Mouse (Mus musculus) CH12.LX (cell line): Measurements from ENCODE around the gene Nemp2.

Experiments used
- CHD1 ChIP-seq: IDR thresholded peaks from 2 replicates; pipeline ENCODE4 v1.6.1; 2012; ENCODE audit warnings: low read depth, low read length, improper control_type of control experiment, inconsistent platforms
- CTCF ChIP-seq, 2 experiments: IDR thresholded peaks in 1 of 2; conservative IDR thresholded peaks in 1 of 2; 2 replicates each; pipeline ENCODE4 v1.5.1; 2011 to 2012; ENCODE audit warnings: low read depth in 2 of 2, low read length in 2 of 2, improper control_type of control experiment in 1 of 2, inconsistent platforms in 1 of 2, mild to moderate bottlenecking in 1 of 2, moderate library complexity in 1 of 2
- E2F4 ChIP-seq: IDR thresholded peaks from 2 replicates; pipeline ENCODE4 v1.6.1; 2011; ENCODE audit warnings: low read depth, low read length, improper control_type of control experiment; ENCODE audit not compliant: insufficient replicate concordance
- GABPA ChIP-seq: IDR thresholded peaks from 2 replicates; pipeline ENCODE4 v1.6.1; 2012; ENCODE audit warnings: low read depth, low read length, improper control_type of control experiment, inconsistent platforms; ENCODE audit not compliant: insufficient replicate concordance
- MEF2A ChIP-seq: IDR thresholded peaks from 2 replicates; pipeline ENCODE4 v1.6.1; 2014; ENCODE audit warnings: low read depth, mild to moderate bottlenecking, inconsistent platforms, low read length, improper control_type of control experiment, borderline replicate concordance
- MXI1 ChIP-seq: IDR thresholded peaks from 2 replicates; pipeline ENCODE4 v1.6.1; 2011; ENCODE audit warnings: mild to moderate bottlenecking, low read depth, low read length, improper control_type of control experiment
- POLR2A ChIP-seq: IDR thresholded peaks from 2 replicates; pipeline ENCODE4 v1.6.1; 2011; ENCODE audit warnings: low read depth, mild to moderate bottlenecking, improper control_type of control experiment, low read length
- SIN3A ChIP-seq: IDR thresholded peaks from 2 replicates; pipeline ENCODE4 v1.6.1; 2012; ENCODE audit warnings: low read length, improper control_type of control experiment, inconsistent platforms
- UBTF ChIP-seq: IDR thresholded peaks from 2 replicates; pipeline ENCODE4 v1.6.1; 2012; ENCODE audit warnings: low read depth, mild to moderate bottlenecking, inconsistent platforms, low read length, improper control_type of control experiment, moderate library complexity
- USF1 ChIP-seq: IDR thresholded peaks from 2 replicates; pipeline ENCODE4 v1.6.1; 2014; ENCODE audit warnings: low read depth, mild to moderate bottlenecking, inconsistent platforms, low read length, improper control_type of control experiment
- ZNF384 ChIP-seq: IDR thresholded peaks from 2 replicates; pipeline ENCODE4 v1.6.1; 2012; ENCODE audit warnings: low read depth, low read length, improper control_type of control experiment, inconsistent platforms

DNA sequence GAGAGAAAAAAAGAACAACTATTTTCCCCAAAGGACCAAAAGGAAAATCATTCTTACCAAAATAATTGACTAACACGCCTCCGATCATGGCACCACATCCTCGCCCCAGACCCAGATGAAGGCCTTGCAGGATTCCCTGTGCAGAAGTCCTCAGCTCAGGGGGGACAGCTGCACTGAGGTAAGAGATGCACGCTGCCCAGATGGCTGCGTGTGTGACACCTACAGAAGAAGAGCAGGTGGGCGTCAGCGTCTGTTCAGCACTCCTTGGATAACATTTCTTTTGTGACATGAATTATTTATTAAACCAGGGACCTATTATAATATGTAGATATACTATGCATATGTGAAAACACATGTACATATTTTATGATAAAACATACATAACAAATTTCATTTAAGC is 32.7 kb downstream of the Nemp2 start:
- no peak for TF ChIP-seq MEF2A
- no peak for TF ChIP-seq POLR2A
- TF ChIP-seq CTCF (conservative IDR thresholded peaks at IDR 0.05 in 1 of 2, IDR thresholded peaks at IDR 0.05 in 1 of 2; ENCODE audit: low read depth in 2 of 2, low read length in 2 of 2) = no peak
- TF ChIP-seq E2F4 = no peak
- TF ChIP-seq GABPA = no peak
- TF ChIP-seq UBTF = no peak
- TF ChIP-seq ZNF384 = no peak
- TF ChIP-seq MXI1 = no peak
- TF ChIP-seq USF1 = no peak
- no peak for TF ChIP-seq SIN3A
- no peak for TF ChIP-seq CHD1
